Mouse (Mus musculus) embryonic facial prominence, embryonic 12.5 days (tissue): ENCODE measurements around the gene Plpp3. TPM values are rescaled to one million over a fixed set of nuclear protein-coding genes. Genes with fewer than 3 reads are reported as not detected.

Source experiments
- polyA plus RNA-seq: library from polyadenylated mRNA; unstranded; fragments of >200 nt; fragmentation: Nextera tagmentation; extraction: Ambion mirVana; gene quantifications from 2 replicates; pipeline ENCODE4 v1.2.1, GENCODE M21; 2016

Gene Plpp3
- polyA plus RNA-seq, 1 experiment from 2014 or later: 115 TPM

Other genes starting within 250 kb of the Plpp3 start
- gene Fyb2, start 243.9 kb upstream of the Plpp3 start, polyA plus RNA-seq: 0.20 and 0.24 TPM in 2 replicates
- gene Prkaa2, start 47.5 kb upstream of the Plpp3 start, polyA plus RNA-seq: 1.5 and 1.8 TPM in 2 replicates